Mouse (Mus musculus): ENCODE measurements around the gene Flnb. TPM values are rescaled to one million over a fixed set of nuclear protein-coding genes. Genes with fewer than 3 reads are reported as not detected.
A peak's percentile ranks its signal among the peaks of the same experiment; 100 is the strongest.

Flnb gene
- total and polyA plus RNA-seq, 3 experiments: 29.5 to 74.0 (median 61.6) TPM

- in situ Hi-C loops (cut with MboI; ENCODE audit: low pct_ligation_motif_present, low pct_unique_long_range_greater_than_20kb, low sequenced_read_pairs): no loop called here
- DNase-seq (ENCODE audit: extremely low read depth): no peak
Measured at GRCm38 (mm10) chr14:7851543-7852065, 33.8 kb downstream of the Flnb start.

GRCm38 (mm10) chr14:7853691-7854090, 35.9 kb downstream of the Flnb start:
- Histone ChIP-seq H3K9me3 (replicated peaks; ENCODE audit: low read length) (no peaks in the 10 kb centered on the region), H3K27ac (ENCODE audit: insufficient read depth, low read depth) (no peak overlapping the region), H3K36me3 (replicated peaks in 1 of 2; ENCODE audit: control insufficient read depth in 1 of 2, insufficient read depth in 1 of 2, low read length in 1 of 2) (peaks cover 15 to 63% of the 10 kb centered on the region in 2 experiments), H3K4me2 (ENCODE audit: insufficient read depth, low read depth, poor library complexity, severe bottlenecking) (no peak overlapping the region), H3K4me3 (replicated peaks in 1 of 3; ENCODE audit: low read depth in 2 of 3, low read length in 2 of 3, poor library complexity in 1 of 3) (no peak overlapping the region), H3K79me2 (replicated peaks; ENCODE audit: control insufficient read depth, extremely low read depth, insufficient read depth, poor library complexity, severe bottlenecking) (peaks cover 31% of the 10 kb centered on the region), H3K27me3 (replicated peaks) (no peaks in the 10 kb centered on the region), H3K9ac (ENCODE audit: insufficient read depth, low read depth) (no peak overlapping the region), H3K4me1 (ENCODE audit: control insufficient read depth in 1 of 2, insufficient read depth in 2 of 2) (peaks cover 14 to 82% of the 10 kb centered on the region in 2 experiments)
- DNase-seq (ENCODE audit: extremely low read depth): no peak
- in situ Hi-C loops (cut with MboI; ENCODE audit: low pct_ligation_motif_present, low pct_unique_long_range_greater_than_20kb, low sequenced_read_pairs) (no loop called here), dilution Hi-C loops (cut with MboI; ENCODE audit: extremely low pct_ligation_motif_present, extremely low pct_unique_long_range_greater_than_20kb, low sequenced_read_pairs) (no loop called here)
- no peak for TF ChIP-seq ZC3H11A (IDR thresholded peaks at IDR 0.05; ENCODE audit: low read depth, low read length)
- no peak for TF ChIP-seq SMC3 (IDR thresholded peaks at IDR 0.05; ENCODE audit: low read depth, low read length)
- no peak for TF ChIP-seq EP300 (IDR thresholded peaks at IDR 0.05; ENCODE audit: low read length)
- TF ChIP-seq ELF1 (IDR thresholded peaks at IDR 0.05; ENCODE audit: low read depth, low read length): no peak
- no peak for TF ChIP-seq TBP (conservative IDR thresholded peaks at IDR 0.05; ENCODE audit: low read depth, low read length)
- no peak for TF ChIP-seq MEF2A (IDR thresholded peaks at IDR 0.05; ENCODE audit: borderline replicate concordance, low read depth, low read length)
- TF ChIP-seq IRF4 (IDR thresholded peaks at IDR 0.05; ENCODE audit: low read depth, low read length): no peak
- no peak for TF ChIP-seq UBTF (IDR thresholded peaks at IDR 0.05; ENCODE audit: low read depth, low read length)
- no peak for TF ChIP-seq E2F4 (IDR thresholded peaks at IDR 0.05; ENCODE audit: insufficient replicate concordance, low read depth, low read length)

More at GRCm38 (mm10) chr14:7851543-7852065, 33.8 kb downstream of the Flnb start:
- Histone ChIP-seq H3K9ac (ENCODE audit: insufficient read depth, low read depth) (no peak overlapping the region), H3K79me2 (replicated peaks; ENCODE audit: control insufficient read depth, extremely low read depth, insufficient read depth, poor library complexity, severe bottlenecking) (peaks cover 23% of the 10 kb centered on the region), H3K27ac (ENCODE audit: insufficient read depth, low read depth) (no peak overlapping the region), H3K4me2 (ENCODE audit: insufficient read depth, low read depth, poor library complexity, severe bottlenecking) (no peak overlapping the region), H3K27me3 (replicated peaks) (no peaks in the 10 kb centered on the region), H3K4me1 (ENCODE audit: control insufficient read depth in 1 of 2, insufficient read depth in 2 of 2) (peaks cover 14 to 89% of the 10 kb centered on the region in 2 experiments), H3K4me3 (replicated peaks in 1 of 3; ENCODE audit: low read depth in 2 of 3, low read length in 2 of 3, poor library complexity in 1 of 3) (no peak overlapping the region), H3K9me3 (replicated peaks; ENCODE audit: low read length) (no peaks in the 10 kb centered on the region), H3K36me3 (replicated peaks in 1 of 2; ENCODE audit: control insufficient read depth in 1 of 2, insufficient read depth in 1 of 2, low read length in 1 of 2) (peaks cover 15 to 79% of the 10 kb centered on the region in 2 experiments)
- dilution Hi-C loops (cut with MboI; ENCODE audit: extremely low pct_ligation_motif_present, extremely low pct_unique_long_range_greater_than_20kb, low sequenced_read_pairs): no loop called here
- TF ChIP-seq CHD2 (IDR thresholded peaks at IDR 0.05; ENCODE audit: low read length) (no peak), MAX (IDR thresholded peaks at IDR 0.05; ENCODE audit: low read length) (no peak), MAFK (IDR thresholded peaks at IDR 0.05; ENCODE audit: insufficient replicate concordance, low read length) (no peak), ZNF384 (IDR thresholded peaks at IDR 0.05; ENCODE audit: low read depth, low read length) (no peak), JUN (IDR thresholded peaks at IDR 0.05; ENCODE audit: insufficient read depth, low read depth, low read length) (no peak), POLR2A (IDR thresholded peaks at IDR 0.05; ENCODE audit: low read depth, low read length) (0 out of 2 replicates have a peak, but pooled peaks have one; percentile 26)
